Mouse (Mus musculus) olfactory bulb, adult 2 months (tissue): ENCODE measurements around the gene Eps8.

Source experiments
- CTCF ChIP-seq: fragments of 200-500 bp; IDR thresholded peaks from 2 replicates; pipeline ENCODE4 v1.5.1; 2012; ENCODE audit warnings: low read depth, mild to moderate bottlenecking, low read length, moderate library complexity; ENCODE audit not compliant: insufficient read depth
- POLR2A ChIP-seq: fragments of 200-500 bp; IDR thresholded peaks from 2 replicates; pipeline ENCODE4 v1.6.1; 2012; ENCODE audit warnings: mild to moderate bottlenecking, low read depth, low read length, moderate library complexity; ENCODE audit not compliant: insufficient read depth

DNA sequence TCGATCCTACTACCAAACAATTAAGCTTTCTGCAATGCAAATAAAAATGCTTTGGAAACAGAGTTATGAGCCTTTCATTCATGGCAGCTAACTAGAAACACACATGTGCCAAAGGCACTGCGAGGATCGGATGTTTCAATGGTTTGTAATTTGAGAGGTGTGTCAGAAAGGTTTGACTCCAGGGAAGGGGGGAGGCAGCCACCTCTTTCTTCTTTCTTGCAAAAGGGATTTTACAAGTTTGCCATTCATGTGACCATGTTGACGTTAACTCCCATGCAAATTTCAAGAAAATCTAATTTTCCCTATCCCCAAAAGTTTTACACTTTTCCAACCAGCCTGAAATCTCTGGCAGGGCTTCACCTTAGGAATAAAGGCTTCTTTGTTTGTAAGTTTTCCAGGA is 21.1 kb downstream of the Eps8 start:
- TF ChIP-seq CTCF (no peak), POLR2A (no peak)
